Mouse (Mus musculus): ENCODE results near the gene Pitpnm2. TPM values are rescaled to one million over a fixed set of nuclear protein-coding genes. Genes with fewer than 3 reads are reported as not detected.

The Pitpnm2 gene
- polyA plus RNA-seq, 1 experiment from 2014 or later = 8.4 TPM

- Histone ChIP-seq H3K9me3 (ENCODE audit: control insufficient read depth, low read length) (no peaks in the 10 kb centered on the region), H3K9ac (ENCODE audit: low read depth, low read length) (no peak overlapping the region), H3K36me3 (ENCODE audit: control insufficient read depth, insufficient read depth, low read length) (peaks cover 37% of the 10 kb centered on the region), H3K27ac (ENCODE audit: low read depth, low read length) (no peak overlapping the region), H3K4me1 (ENCODE audit: control insufficient read depth, insufficient read depth, low read depth, low read length) (peaks cover 16% of the 10 kb centered on the region), H3K27me3 (replicated peaks; ENCODE audit: control insufficient read depth, insufficient read depth, low read length) (no peaks in the 10 kb centered on the region), H3K4me2 (ENCODE audit: low read length) (no peak overlapping the region), H3K4me3 (ENCODE audit: low read length) (no peak overlapping the region)
- ATAC-seq = no peak
- WGBS = 85% methylated on average over 5 of the region's 5 CpGs
Measured at GRCm38 (mm10) chr5:124119204-124119603, 130.4 kb downstream of the Pitpnm2 start.

- ATAC-seq = peak; percentile 31
- Histone ChIP-seq H3K4me3 (ENCODE audit: low read length) (peak within 1 kb of the TSS; percentile 63), H3K4me1 (ENCODE audit: control insufficient read depth, insufficient read depth, low read depth, low read length) (peaks cover 27% of the 10 kb centered on the region)
Measured at GRCm38 (mm10) chr5:124115990-124116845, 133.3 kb downstream of the Pitpnm2 start, which contains the start of gene Arl6ip4. TSS of gene Arl6ip4 (plus strand) at chr5:124116089.

GRCm38 (mm10) chr5:124115531-124115930 lies 134.0 kb downstream of the Pitpnm2 start:
- Histone ChIP-seq H3K4me1 (ENCODE audit: control insufficient read depth, insufficient read depth, low read depth, low read length) (peaks cover 30% of the 10 kb centered on the region), H3K27me3 (replicated peaks; ENCODE audit: control insufficient read depth, insufficient read depth, low read length) (no peaks in the 10 kb centered on the region), H3K4me3 (ENCODE audit: low read length) (peak overlapping the region; percentile 63), H3K9ac (ENCODE audit: low read depth, low read length) (peak overlapping the region; percentile 82), H3K36me3 (ENCODE audit: control insufficient read depth, insufficient read depth, low read length) (peaks cover 7% of the 10 kb centered on the region), H3K27ac (ENCODE audit: low read depth, low read length) (peak overlapping the region; percentile 78), H3K9me3 (ENCODE audit: control insufficient read depth, low read length) (no peaks in the 10 kb centered on the region), H3K4me2 (ENCODE audit: low read length) (peak overlapping the region; percentile 95)
- no peak for ATAC-seq
- 25% methylated on average over 7 of the region's 7 CpGs for WGBS

More at GRCm38 (mm10) chr5:124115990-124116845, 133.3 kb downstream of the Pitpnm2 start, which contains the start of gene Arl6ip4:
- Histone ChIP-seq H3K27ac (ENCODE audit: low read depth, low read length) (peak within 1 kb of the TSS; percentile 78), H3K9me3 (ENCODE audit: control insufficient read depth, low read length) (no peaks in the 10 kb centered on the region), H3K9ac (ENCODE audit: low read depth, low read length) (peak within 1 kb of the TSS; percentile 82), H3K4me2 (ENCODE audit: low read length) (peak within 1 kb of the TSS; percentile 95), H3K27me3 (replicated peaks; ENCODE audit: control insufficient read depth, insufficient read depth, low read length) (no peaks in the 10 kb centered on the region), H3K36me3 (ENCODE audit: control insufficient read depth, insufficient read depth, low read length) (peaks cover 13% of the 10 kb centered on the region)
- 1% methylated on average over 61 of the region's 64 CpGs for WGBS

DNA sequence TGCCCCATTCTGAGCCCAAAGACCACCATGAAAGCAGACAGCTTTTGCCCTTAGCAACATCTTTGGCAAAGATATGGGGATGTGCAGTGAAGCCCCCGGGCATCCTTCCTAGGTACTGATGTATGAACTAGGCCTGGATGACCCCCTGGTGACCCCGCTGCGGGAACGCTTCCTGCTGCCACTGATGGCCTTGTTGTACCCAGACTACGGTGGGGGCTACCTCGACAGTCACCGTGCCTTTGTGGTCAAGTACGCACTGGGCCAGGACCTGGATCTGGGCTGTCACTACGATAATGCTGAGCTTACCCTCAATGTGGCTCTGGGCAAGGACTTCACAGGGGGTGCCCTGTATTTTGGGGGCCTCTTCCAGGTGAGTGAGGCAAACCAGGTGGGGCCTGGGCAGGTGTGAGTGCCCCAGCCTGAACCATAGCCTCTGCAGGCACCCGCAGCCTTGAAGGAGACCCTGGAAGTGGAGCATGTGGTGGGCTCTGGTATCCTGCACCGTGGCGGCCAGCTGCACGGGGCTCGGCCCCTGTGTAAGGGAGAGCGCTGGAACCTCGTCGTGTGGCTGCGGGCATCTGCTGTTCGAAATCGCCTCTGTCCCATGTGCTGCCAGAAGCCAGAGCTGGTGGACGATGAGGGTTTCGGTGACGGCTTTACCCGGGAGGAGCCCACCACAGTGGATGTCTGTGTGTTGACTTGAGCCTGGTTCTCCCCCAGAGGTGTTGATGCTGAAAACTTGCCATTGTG lies 135.1 kb downstream of the Pitpnm2 start:
- peaks cover 30% of the 10 kb centered on the region for H3K4me1 ChIP-seq (ENCODE audit: control insufficient read depth, insufficient read depth, low read depth, low read length)
- no peak overlapping the region for H3K4me3 ChIP-seq (ENCODE audit: low read length)
- H3K36me3 ChIP-seq (ENCODE audit: control insufficient read depth, insufficient read depth, low read length) = peaks cover 4% of the 10 kb centered on the region
- 93% methylated on average over 24 of the region's 24 CpGs for WGBS
- no peak for ATAC-seq
- H3K9me3 ChIP-seq (ENCODE audit: control insufficient read depth, low read length) = no peaks in the 10 kb centered on the region
- no peak overlapping the region for H3K4me2 ChIP-seq (ENCODE audit: low read length)
- no peak overlapping the region for H3K9ac ChIP-seq (ENCODE audit: low read depth, low read length)
- H3K27me3 ChIP-seq (replicated peaks; ENCODE audit: control insufficient read depth, insufficient read depth, low read length) = no peaks in the 10 kb centered on the region
- H3K27ac ChIP-seq (ENCODE audit: low read depth, low read length) = no peak overlapping the region

DNA sequence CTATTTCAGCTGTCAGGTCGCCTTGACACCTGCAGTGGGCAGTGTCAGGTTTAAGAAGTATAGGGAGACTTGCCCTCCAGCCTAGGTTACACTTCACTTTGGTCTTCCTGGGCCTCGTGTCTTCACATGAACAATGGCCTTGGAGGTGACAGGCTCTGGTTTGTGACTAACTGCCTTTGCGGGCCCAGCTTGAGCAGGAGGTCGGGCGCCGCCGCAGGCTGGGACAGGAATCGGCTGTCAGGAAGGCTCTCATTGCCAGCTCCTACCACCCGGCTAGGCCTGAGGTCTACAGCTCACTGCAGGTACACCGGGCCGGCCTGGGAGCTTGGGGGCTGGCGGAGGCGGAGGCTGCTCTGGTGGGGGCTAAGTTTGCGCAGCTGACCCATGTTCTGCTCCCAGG lies 136.5 kb downstream of the Pitpnm2 start:
- no peaks in the 10 kb centered on the region for H3K27me3 ChIP-seq (replicated peaks; ENCODE audit: control insufficient read depth, insufficient read depth, low read length)
- no peaks in the 10 kb centered on the region; the same call in 1 of the 2 replicates for H3K36me3 ChIP-seq (ENCODE audit: control insufficient read depth, insufficient read depth, low read length)
- ATAC-seq = no peak
- peak overlapping the region; percentile 60 for H3K4me2 ChIP-seq (ENCODE audit: low read length)
- 15% methylated on average over 14 of the region's 14 CpGs for WGBS
- peak overlapping the region; percentile 88 for H3K9ac ChIP-seq (ENCODE audit: low read depth, low read length)
- no peaks in the 10 kb centered on the region for H3K9me3 ChIP-seq (ENCODE audit: control insufficient read depth, low read length)
- peaks cover 30% of the 10 kb centered on the region for H3K4me1 ChIP-seq (ENCODE audit: control insufficient read depth, insufficient read depth, low read depth, low read length)
- 0 out of 2 replicates have a peak overlapping the region, but pooled peaks have one; percentile 95 for H3K27ac ChIP-seq (ENCODE audit: low read depth, low read length)
- peak overlapping the region; percentile 61 for H3K4me3 ChIP-seq (ENCODE audit: low read length)

DNA sequence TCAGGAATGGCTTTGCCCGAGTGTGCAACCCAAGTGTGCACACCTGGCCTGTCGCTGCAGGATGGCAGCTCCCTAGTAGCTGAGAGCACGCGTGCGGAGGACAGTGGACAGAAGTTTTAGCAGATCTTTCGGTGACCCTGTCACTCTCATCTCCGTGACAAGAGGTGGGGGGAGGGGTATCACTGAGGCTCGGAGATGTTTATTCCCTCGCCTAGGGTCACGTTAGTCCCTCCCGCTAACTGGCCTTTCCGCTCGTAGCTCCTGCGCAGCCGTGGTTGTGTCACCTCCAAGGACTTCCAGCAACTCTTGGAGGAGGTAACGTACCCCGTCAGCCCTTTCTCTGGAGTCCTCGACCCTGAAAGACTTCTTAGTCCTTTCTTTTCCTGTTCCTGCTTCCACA lies 137.0 kb downstream of the Pitpnm2 start:
- WGBS = under 1% methylated on average over 18 of the region's 18 CpGs
- Histone ChIP-seq H3K36me3 (ENCODE audit: control insufficient read depth, insufficient read depth, low read length) (no peaks in the 10 kb centered on the region), H3K4me3 (ENCODE audit: low read length) (peak overlapping the region; percentile 61), H3K27me3 (replicated peaks; ENCODE audit: control insufficient read depth, insufficient read depth, low read length) (no peaks in the 10 kb centered on the region), H3K9ac (ENCODE audit: low read depth, low read length) (peak overlapping the region; percentile 88), H3K4me1 (ENCODE audit: control insufficient read depth, insufficient read depth, low read depth, low read length) (peaks cover 30% of the 10 kb centered on the region), H3K27ac (ENCODE audit: low read depth, low read length) (peak overlapping the region; percentile 95), H3K4me2 (ENCODE audit: low read length) (peak overlapping the region; percentile 60), H3K9me3 (ENCODE audit: control insufficient read depth, low read length) (no peaks in the 10 kb centered on the region)
- no peak for ATAC-seq

- H3K27me3 ChIP-seq (replicated peaks; ENCODE audit: control insufficient read depth, insufficient read depth, low read length) = no peaks in the 10 kb centered on the region
- H3K36me3 ChIP-seq (ENCODE audit: control insufficient read depth, insufficient read depth, low read length) = no peaks in the 10 kb centered on the region
- peak within 1 kb of the TSS; percentile 60 for H3K4me2 ChIP-seq (ENCODE audit: low read length)
- under 1% methylated on average over 66 of the region's 66 CpGs for WGBS
- H3K9me3 ChIP-seq (ENCODE audit: control insufficient read depth, low read length) = no peaks in the 10 kb centered on the region
- peak within 1 kb of the TSS; percentile 61 for H3K4me3 ChIP-seq (ENCODE audit: low read length)
- ATAC-seq = peak; percentile 97
- H3K9ac ChIP-seq (ENCODE audit: low read depth, low read length) = peak within 1 kb of the TSS; percentile 88
- peak within 1 kb of the TSS; percentile 95 for H3K27ac ChIP-seq (ENCODE audit: low read depth, low read length)
- H3K4me1 ChIP-seq (ENCODE audit: control insufficient read depth, insufficient read depth, low read depth, low read length) = peaks cover 24% of the 10 kb centered on the region
Measured at GRCm38 (mm10) chr5:124111742-124112497, 137.6 kb downstream of the Pitpnm2 start, which contains the start of gene Ogfod2. TSS of gene Ogfod2 (plus strand) at chr5:124112297.

DNA sequence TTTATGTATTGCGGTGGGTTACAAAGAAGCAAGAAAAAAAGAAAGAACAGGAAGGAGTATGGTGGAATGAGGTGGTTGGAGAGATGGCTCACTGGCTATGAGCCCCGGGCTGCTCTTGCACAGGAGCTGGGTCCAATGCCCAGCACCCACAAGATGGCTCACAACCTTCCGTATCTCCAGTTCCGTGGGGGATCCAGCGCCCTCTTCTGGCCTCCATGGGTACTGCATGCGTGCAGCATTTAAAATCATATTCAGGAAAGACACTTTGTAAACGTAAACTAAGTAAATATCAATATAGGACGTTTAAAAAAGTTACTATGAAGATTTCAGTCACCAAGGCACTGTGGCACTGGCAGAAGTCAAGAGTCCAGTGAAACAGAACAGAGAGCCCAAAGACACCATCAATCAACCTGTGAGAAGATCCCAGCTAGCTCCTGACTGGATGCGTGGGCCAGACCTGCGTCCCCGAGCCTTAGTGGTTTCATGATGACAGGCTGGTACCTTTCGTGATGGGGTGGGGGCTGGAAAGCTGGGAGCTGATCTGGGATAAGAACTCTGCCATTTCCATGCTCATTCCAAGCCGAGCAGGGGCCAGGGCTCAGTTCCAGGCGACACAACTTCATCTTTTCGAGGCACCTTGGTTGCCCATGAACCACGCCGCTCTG lies 138.4 kb downstream of the Pitpnm2 start:
- no peaks in the 10 kb centered on the region for H3K9me3 ChIP-seq (ENCODE audit: control insufficient read depth, low read length)
- no peaks in the 10 kb centered on the region for H3K36me3 ChIP-seq (ENCODE audit: control insufficient read depth, insufficient read depth, low read length)
- peaks cover 19% of the 10 kb centered on the region for H3K4me1 ChIP-seq (ENCODE audit: control insufficient read depth, insufficient read depth, low read depth, low read length)
- no peak; the same call in 1 of the 2 replicates for ATAC-seq
- peak overlapping the region; percentile 61 for H3K4me3 ChIP-seq (ENCODE audit: low read length)
- peak overlapping the region; percentile 60 for H3K4me2 ChIP-seq (ENCODE audit: low read length)
- H3K27me3 ChIP-seq (replicated peaks; ENCODE audit: control insufficient read depth, insufficient read depth, low read length) = no peaks in the 10 kb centered on the region
- WGBS = 23% methylated on average over 17 of the region's 17 CpGs
- no peak overlapping the region; the same call in 1 of the 2 replicates for H3K27ac ChIP-seq (ENCODE audit: low read depth, low read length)
- peak overlapping the region; percentile 66 for H3K9ac ChIP-seq (ENCODE audit: low read depth, low read length)
